Mouse (Mus musculus) forebrain, embryonic 13.5 days (tissue): Measurements from ENCODE around the gene Hook1. TPM values are rescaled to one million over a fixed set of nuclear protein-coding genes. Genes with fewer than 3 reads are reported as not detected.
"Not testable (repeated sequence)": the region's sequence is repeated elsewhere in the genome, so short reads cannot be mapped to it uniquely, and the experiment has no call there.

Experiments
- ATAC-seq: fragments of 200-750 bp; cut with Nextera tagmentation; 2 replicates; pipeline ENCODE4 v1.8.0; 2017
- H3K27ac ChIP-seq: fragments of 300-500 bp; sonication (generic); 2 replicates; pipeline ENCODE4 v1.5.1; 2015; ENCODE audit warnings: inconsistent platforms, mild to moderate bottlenecking, moderate library complexity
- H3K27me3 ChIP-seq: fragments of 300-500 bp; sonication (generic); 2 replicates; pipeline ENCODE4 v1.6.1; 2015; ENCODE audit warnings: mild to moderate bottlenecking, inconsistent platforms
- H3K36me3 ChIP-seq: fragments of 300-500 bp; sonication (generic); 2 replicates; pipeline ENCODE4 v1.6.1; 2015; ENCODE audit warnings: mild to moderate bottlenecking, inconsistent platforms; ENCODE audit not compliant: poor library complexity, severe bottlenecking
- H3K4me1 ChIP-seq: fragments of 300-500 bp; sonication (generic); 2 replicates; pipeline ENCODE4 v1.6.1; 2015; ENCODE audit warnings: inconsistent platforms
- H3K4me2 ChIP-seq: fragments of 300-500 bp; sonication (generic); 2 replicates; pipeline ENCODE4 v1.6.1; 2015; ENCODE audit warnings: inconsistent platforms, mild to moderate bottlenecking, moderate library complexity
- H3K4me3 ChIP-seq: fragments of 300-500 bp; sonication (generic); 2 replicates; pipeline ENCODE4 v1.5.1; 2015; ENCODE audit warnings: mild to moderate bottlenecking, inconsistent platforms
- H3K9ac ChIP-seq: fragments of 300-500 bp; sonication (generic); 2 replicates; pipeline ENCODE4 v1.6.1; 2015; ENCODE audit warnings: mild to moderate bottlenecking, inconsistent platforms
- H3K9me3 ChIP-seq: fragments of 300-500 bp; sonication (generic); replicated peaks from 2 replicates; pipeline ENCODE4 v1.6.1; 2016; ENCODE audit warnings: inconsistent platforms
- WGBS: fragments of 180-500 bp; shearing (Covaris S2); methylation state at CpG from one replicate; pipeline ENCODE4 v1.1.7; 2015; 5-methylcytosine and 5-hydroxymethylcytosine counted together
- polyA plus RNA-seq: library from polyadenylated mRNA; unstranded; fragments of >200 nt; fragmentation: Nextera tagmentation; extraction: Ambion mirVana; gene quantifications from 2 replicates; pipeline ENCODE4 v1.2.1, GENCODE M21; 2015

Gene Hook1
- polyA plus RNA-seq, 1 experiment from 2014 or later = 33.9 TPM

GRCm38 (mm10) chr4:95953328-95953727 is 13.7 kb upstream of the Hook1 start:
- Histone ChIP-seq H3K4me1 (no peaks in the 10 kb centered on the region), H3K36me3 (no peaks in the 10 kb centered on the region), H3K27me3 (no peaks in the 10 kb centered on the region), H3K4me2 (no peak overlapping the region), H3K9ac (no peak overlapping the region), H3K4me3 (no peak overlapping the region), H3K27ac (no peak overlapping the region), H3K9me3 (no peaks in the 10 kb centered on the region)
- no peak for ATAC-seq

- not testable (repeated sequence) for H3K9ac ChIP-seq, H3K4me3 ChIP-seq, H3K4me2 ChIP-seq, H3K27me3 ChIP-seq, H3K36me3 ChIP-seq, H3K9me3 ChIP-seq, H3K4me1 ChIP-seq, ATAC-seq, H3K27ac ChIP-seq
- 95% methylated on average over 17 of the region's 17 CpGs for whole genome bisulfite sequencing
Observed at GRCm38 (mm10) chr4:95982221-95982620, 15.2 kb downstream of the Hook1 start.

GRCm38 (mm10) chr4:96016875-96017274 is 49.8 kb downstream of the Hook1 start:
- Histone ChIP-seq H3K27ac (no peak overlapping the region), H3K4me3 (no peak overlapping the region), H3K36me3 (peaks cover 20% of the 10 kb centered on the region), H3K27me3 (no peaks in the 10 kb centered on the region), H3K9ac (no peak overlapping the region), H3K9me3 (no peaks in the 10 kb centered on the region), H3K4me1 (no peaks in the 10 kb centered on the region), H3K4me2 (no peak overlapping the region)
- ATAC-seq = no peak
- 98% methylated on average over 1 of the region's 1 CpGs for WGBS

- Histone ChIP-seq H3K27ac (no peak overlapping the region), H3K9ac (no peak overlapping the region), H3K4me3 (no peak overlapping the region), H3K9me3 (no peaks in the 10 kb centered on the region), H3K4me1 (peaks cover under 1% of the 10 kb centered on the region; the same call in 1 of the 2 replicates), H3K4me2 (no peak overlapping the region), H3K36me3 (peaks cover 14% of the 10 kb centered on the region), H3K27me3 (no peaks in the 10 kb centered on the region)
- peak; percentile 61; the same call in 1 of the 2 replicates for ATAC-seq
Observed at GRCm38 (mm10) chr4:96022803-96023202, 55.8 kb downstream of the Hook1 start.

- Histone ChIP-seq H3K27me3 (no peaks in the 10 kb centered on the region), H3K27ac (no peak overlapping the region)
- 72% methylated on average over 1 of the region's 1 CpGs for WGBS
Observed at GRCm38 (mm10) chr4:96028412-96028811, 61.4 kb downstream of the Hook1 start.

GRCm38 (mm10) chr4:96060106-96060505 is 93.1 kb downstream of the Hook1 start:
- no peak overlapping the region for H3K9ac ChIP-seq
- H3K4me1 ChIP-seq = no peaks in the 10 kb centered on the region
- H3K36me3 ChIP-seq = no peaks in the 10 kb centered on the region
- H3K9me3 ChIP-seq = no peaks in the 10 kb centered on the region
- no peak overlapping the region for H3K27ac ChIP-seq
- WGBS = 87% methylated on average over 2 of the region's 2 CpGs
- H3K27me3 ChIP-seq = no peaks in the 10 kb centered on the region
- no peak overlapping the region for H3K4me3 ChIP-seq
- H3K4me2 ChIP-seq = no peak overlapping the region
- ATAC-seq = no peak

More at GRCm38 (mm10) chr4:96028412-96028811, 61.4 kb downstream of the Hook1 start:
- Histone ChIP-seq H3K4me1 (peaks cover 13% of the 10 kb centered on the region; the same call in 1 of the 2 replicates), H3K36me3 (no peaks in the 10 kb centered on the region), H3K9me3 (no peaks in the 10 kb centered on the region), H3K4me2 (no peak overlapping the region), H3K4me3 (no peak overlapping the region), H3K9ac (no peak overlapping the region)
- ATAC-seq = peak; percentile 95

GRCm38 (mm10) chr4:96062045-96062444 is 95.0 kb downstream of the Hook1 start:
- WGBS = 85% methylated on average over 2 of the region's 2 CpGs

More at GRCm38 (mm10) chr4:96062045-96062444, 95.0 kb downstream of the Hook1 start:
- Histone ChIP-seq H3K9ac (no peak overlapping the region), H3K9me3 (no peaks in the 10 kb centered on the region), H3K27me3 (no peaks in the 10 kb centered on the region), H3K4me3 (no peak overlapping the region), H3K27ac (no peak overlapping the region), H3K4me2 (no peak overlapping the region), H3K4me1 (no peaks in the 10 kb centered on the region), H3K36me3 (no peaks in the 10 kb centered on the region)
- ATAC-seq = no peak

Other genes starting within 250 kb of the Hook1 start
- gene Cyp2j13, start 110.3 kb downstream of the Hook1 start, polyA plus RNA-seq = 0.14 TPM in 1 of 2 replicates, not detected in the other
- not detected in 2 replicates for gene Cyp2j12, start 173.9 kb downstream of the Hook1 start, polyA plus RNA-seq